Mouse (Mus musculus): ENCODE results near the gene Tcp11l2. TPM values are rescaled to one million over a fixed set of nuclear protein-coding genes. Genes with fewer than 3 reads are reported as not detected.

Tcp11l2 gene
- polyA plus RNA-seq, 1 experiment from 2014 or later: 5.1 TPM

GRCm38 (mm10) chr10:84549920-84550293, 26.5 kb upstream of the Tcp11l2 start:
- no peak for ATAC-seq (replicated peaks; ENCODE audit: low FRiP score)
- Histone ChIP-seq H3K36me3 (ENCODE audit: control insufficient read depth, insufficient read depth, low read length) (no peaks in the 10 kb centered on the region), H3K9ac (ENCODE audit: low read length) (no peak overlapping the region), H3K4me1 (replicated peaks; ENCODE audit: control insufficient read depth, insufficient read depth, low read length) (no peaks in the 10 kb centered on the region), H3K4me3 (ENCODE audit: low read depth, low read length) (no peak overlapping the region), H3K4me2 (ENCODE audit: low read depth, low read length, severe bottlenecking) (no peak overlapping the region), H3K9me3 (ENCODE audit: control insufficient read depth, low read length) (no peaks in the 10 kb centered on the region), H3K27me3 (ENCODE audit: control insufficient read depth, insufficient read depth, low read length) (no peaks in the 10 kb centered on the region), H3K27ac (ENCODE audit: low read depth, low read length) (no peak overlapping the region)
- DNase-seq (ENCODE audit: low spot score): no peak
- 88% methylated on average over 10 of the region's 10 CpGs for WGBS

GRCm38 (mm10) chr10:84551846-84552245, 24.6 kb upstream of the Tcp11l2 start:
- 86% methylated on average over 3 of the region's 3 CpGs for WGBS
- Histone ChIP-seq H3K27ac (ENCODE audit: low read depth, low read length) (no peak overlapping the region), H3K4me1 (replicated peaks; ENCODE audit: control insufficient read depth, insufficient read depth, low read length) (no peaks in the 10 kb centered on the region), H3K4me3 (ENCODE audit: low read depth, low read length) (no peak overlapping the region), H3K27me3 (ENCODE audit: control insufficient read depth, insufficient read depth, low read length) (no peaks in the 10 kb centered on the region), H3K9me3 (ENCODE audit: control insufficient read depth, low read length) (no peaks in the 10 kb centered on the region), H3K4me2 (ENCODE audit: low read depth, low read length, severe bottlenecking) (no peak overlapping the region), H3K36me3 (ENCODE audit: control insufficient read depth, insufficient read depth, low read length) (no peaks in the 10 kb centered on the region), H3K9ac (ENCODE audit: low read length) (no peak overlapping the region)
- ATAC-seq (replicated peaks; ENCODE audit: low FRiP score) (no peak), DNase-seq (ENCODE audit: low spot score) (no peak)

- no peak overlapping the region for H3K4me3 ChIP-seq (ENCODE audit: low read depth, low read length)
Measured at GRCm38 (mm10) chr10:84552477-84552876, 23.9 kb upstream of the Tcp11l2 start.

GRCm38 (mm10) chr10:84554291-84555009, 22.0 kb upstream of the Tcp11l2 start:
- H3K4me1 ChIP-seq (replicated peaks; ENCODE audit: control insufficient read depth, insufficient read depth, low read length): no peaks in the 10 kb centered on the region
- no peaks in the 10 kb centered on the region for H3K27me3 ChIP-seq (ENCODE audit: control insufficient read depth, insufficient read depth, low read length)
- no peak overlapping the region for H3K27ac ChIP-seq (ENCODE audit: low read depth, low read length)
- 38% methylated on average over 6 of the region's 6 CpGs for WGBS
- peaks cover 3% of the 10 kb centered on the region; the same call in 1 of the 2 replicates for H3K9me3 ChIP-seq (ENCODE audit: control insufficient read depth, low read length)
- H3K4me2 ChIP-seq (ENCODE audit: low read depth, low read length, severe bottlenecking): no peak overlapping the region
- ATAC-seq (replicated peaks; ENCODE audit: low FRiP score): no peak
- H3K4me3 ChIP-seq (ENCODE audit: low read depth, low read length): no peak overlapping the region
- DNase-seq (ENCODE audit: low spot score): no peak
- H3K36me3 ChIP-seq (ENCODE audit: control insufficient read depth, insufficient read depth, low read length): no peaks in the 10 kb centered on the region
- no peak overlapping the region for H3K9ac ChIP-seq (ENCODE audit: low read length)

More at GRCm38 (mm10) chr10:84552477-84552876, 23.9 kb upstream of the Tcp11l2 start:
- H3K9me3 ChIP-seq (ENCODE audit: control insufficient read depth, low read length): no peaks in the 10 kb centered on the region
- no peaks in the 10 kb centered on the region for H3K4me1 ChIP-seq (replicated peaks; ENCODE audit: control insufficient read depth, insufficient read depth, low read length)
- no peak overlapping the region for H3K4me2 ChIP-seq (ENCODE audit: low read depth, low read length, severe bottlenecking)
- DNase-seq (ENCODE audit: low spot score) (no peak), ATAC-seq (replicated peaks; ENCODE audit: low FRiP score) (no peak)
- H3K27me3 ChIP-seq (ENCODE audit: control insufficient read depth, insufficient read depth, low read length): no peaks in the 10 kb centered on the region
- no peaks in the 10 kb centered on the region for H3K36me3 ChIP-seq (ENCODE audit: control insufficient read depth, insufficient read depth, low read length)
- no peak overlapping the region for H3K9ac ChIP-seq (ENCODE audit: low read length)
- 83% methylated on average over 2 of the region's 2 CpGs for WGBS
- no peak overlapping the region for H3K27ac ChIP-seq (ENCODE audit: low read depth, low read length)

GRCm38 (mm10) chr10:84556120-84556519, 20.3 kb upstream of the Tcp11l2 start:
- DNase-seq (ENCODE audit: low spot score): no peak

GRCm38 (mm10) chr10:84558511-84558910, 17.9 kb upstream of the Tcp11l2 start:
- ATAC-seq (replicated peaks; ENCODE audit: low FRiP score): no peak
- H3K9ac ChIP-seq (ENCODE audit: low read length): no peak overlapping the region
- H3K4me2 ChIP-seq (ENCODE audit: low read depth, low read length, severe bottlenecking): no peak overlapping the region
- no peak overlapping the region for H3K4me3 ChIP-seq (ENCODE audit: low read depth, low read length)
- DNase-seq (ENCODE audit: low spot score): no peak
- WGBS: 78% methylated on average over 1 of the region's 1 CpGs
- no peaks in the 10 kb centered on the region for H3K27me3 ChIP-seq (ENCODE audit: control insufficient read depth, insufficient read depth, low read length)
- no peaks in the 10 kb centered on the region for H3K36me3 ChIP-seq (ENCODE audit: control insufficient read depth, insufficient read depth, low read length)
- peaks cover 3% of the 10 kb centered on the region; the same call in 1 of the 2 replicates for H3K9me3 ChIP-seq (ENCODE audit: control insufficient read depth, low read length)
- H3K27ac ChIP-seq (ENCODE audit: low read depth, low read length): no peak overlapping the region
- no peaks in the 10 kb centered on the region for H3K4me1 ChIP-seq (replicated peaks; ENCODE audit: control insufficient read depth, insufficient read depth, low read length)

More at GRCm38 (mm10) chr10:84556120-84556519, 20.3 kb upstream of the Tcp11l2 start:
- H3K36me3 ChIP-seq (ENCODE audit: control insufficient read depth, insufficient read depth, low read length): no peaks in the 10 kb centered on the region
- no peak overlapping the region for H3K9ac ChIP-seq (ENCODE audit: low read length)
- no peaks in the 10 kb centered on the region for H3K27me3 ChIP-seq (ENCODE audit: control insufficient read depth, insufficient read depth, low read length)
- H3K4me2 ChIP-seq (ENCODE audit: low read depth, low read length, severe bottlenecking): no peak overlapping the region
- no peaks in the 10 kb centered on the region for H3K4me1 ChIP-seq (replicated peaks; ENCODE audit: control insufficient read depth, insufficient read depth, low read length)
- WGBS: 82% methylated on average over 2 of the region's 2 CpGs
- H3K4me3 ChIP-seq (ENCODE audit: low read depth, low read length): no peak overlapping the region
- H3K9me3 ChIP-seq (ENCODE audit: control insufficient read depth, low read length): peaks cover 3% of the 10 kb centered on the region; the same call in 1 of the 2 replicates
- no peak for ATAC-seq (replicated peaks; ENCODE audit: low FRiP score)
- H3K27ac ChIP-seq (ENCODE audit: low read depth, low read length): no peak overlapping the region

GRCm38 (mm10) chr10:84559986-84560385, 16.4 kb upstream of the Tcp11l2 start:
- H3K9me3 ChIP-seq (ENCODE audit: control insufficient read depth, low read length): peaks cover 3% of the 10 kb centered on the region; the same call in 1 of the 2 replicates
- ATAC-seq (replicated peaks; ENCODE audit: low FRiP score): no peak
- no peak overlapping the region for H3K27ac ChIP-seq (ENCODE audit: low read depth, low read length)
- no peak overlapping the region for H3K4me3 ChIP-seq (ENCODE audit: low read depth, low read length)
- 89% methylated on average over 4 of the region's 4 CpGs for WGBS
- H3K9ac ChIP-seq (ENCODE audit: low read length): no peak overlapping the region
- no peak for DNase-seq (ENCODE audit: low spot score)
- no peaks in the 10 kb centered on the region for H3K4me1 ChIP-seq (replicated peaks; ENCODE audit: control insufficient read depth, insufficient read depth, low read length)
- H3K36me3 ChIP-seq (ENCODE audit: control insufficient read depth, insufficient read depth, low read length): no peaks in the 10 kb centered on the region
- no peaks in the 10 kb centered on the region for H3K27me3 ChIP-seq (ENCODE audit: control insufficient read depth, insufficient read depth, low read length)
- H3K4me2 ChIP-seq (ENCODE audit: low read depth, low read length, severe bottlenecking): no peak overlapping the region

GRCm38 (mm10) chr10:84562121-84562520, 14.3 kb upstream of the Tcp11l2 start:
- Histone ChIP-seq H3K27ac (ENCODE audit: low read depth, low read length) (no peak overlapping the region), H3K4me1 (replicated peaks; ENCODE audit: control insufficient read depth, insufficient read depth, low read length) (no peaks in the 10 kb centered on the region), H3K9me3 (ENCODE audit: control insufficient read depth, low read length) (peaks cover 3% of the 10 kb centered on the region; the same call in 1 of the 2 replicates), H3K9ac (ENCODE audit: low read length) (no peak overlapping the region), H3K4me2 (ENCODE audit: low read depth, low read length, severe bottlenecking) (no peak overlapping the region), H3K27me3 (ENCODE audit: control insufficient read depth, insufficient read depth, low read length) (no peaks in the 10 kb centered on the region), H3K4me3 (ENCODE audit: low read depth, low read length) (no peak overlapping the region), H3K36me3 (ENCODE audit: control insufficient read depth, insufficient read depth, low read length) (no peaks in the 10 kb centered on the region)
- DNase-seq (ENCODE audit: low spot score) (no peak), ATAC-seq (replicated peaks; ENCODE audit: low FRiP score) (no peak)
- 79% methylated on average over 5 of the region's 5 CpGs for WGBS
